Mouse (Mus musculus) right cerebral cortex, postnatal 4 days (tissue): ENCODE results near the gene Cstb.

Experiments used
- DNase-seq: peaks from one replicate; pipeline ENCODE4 v3.0.0-alpha.2; 2022

The Cstb gene

DNA sequence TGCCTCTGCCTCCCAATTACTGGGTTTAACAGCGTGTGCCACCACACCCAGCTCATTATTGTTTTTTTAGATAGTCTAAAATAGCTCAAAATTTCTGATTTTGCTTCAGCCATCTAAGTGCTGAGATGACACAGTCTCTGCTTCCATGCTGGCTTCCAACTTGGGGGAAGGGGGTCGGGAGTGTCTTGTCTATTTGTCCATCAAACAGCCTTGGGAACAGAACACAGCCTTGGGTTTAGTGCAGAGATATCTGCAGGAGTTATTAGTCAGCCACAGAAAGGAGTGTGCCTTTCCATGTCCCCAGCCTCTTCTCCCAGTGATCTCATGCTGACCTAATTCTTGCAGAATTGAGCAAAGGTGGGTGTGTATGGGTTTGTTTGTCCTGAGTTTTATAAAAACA lies 6.7 kb upstream of the Cstb start:
- DNase-seq: no peak

DNA sequence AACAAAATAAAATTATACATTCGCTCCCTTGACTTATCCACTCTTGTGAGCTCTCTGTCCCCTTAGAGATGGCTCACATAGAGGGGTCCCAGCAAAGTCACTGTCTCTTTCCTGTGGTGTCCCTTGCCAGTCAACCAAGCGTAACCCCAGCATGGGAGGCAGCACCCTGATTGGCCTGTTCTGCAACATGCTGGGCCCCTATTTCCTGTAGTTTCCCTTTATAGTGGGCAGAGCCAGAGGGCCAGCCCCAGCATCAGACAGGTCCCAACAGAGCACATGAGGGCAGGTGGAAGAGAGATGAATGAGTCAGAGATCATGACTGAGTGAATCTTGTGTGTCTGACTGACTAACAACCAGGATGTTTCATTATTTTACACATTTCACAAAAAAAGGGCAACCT lies 4.5 kb upstream of the Cstb start:
- no peak for DNase-seq

DNA sequence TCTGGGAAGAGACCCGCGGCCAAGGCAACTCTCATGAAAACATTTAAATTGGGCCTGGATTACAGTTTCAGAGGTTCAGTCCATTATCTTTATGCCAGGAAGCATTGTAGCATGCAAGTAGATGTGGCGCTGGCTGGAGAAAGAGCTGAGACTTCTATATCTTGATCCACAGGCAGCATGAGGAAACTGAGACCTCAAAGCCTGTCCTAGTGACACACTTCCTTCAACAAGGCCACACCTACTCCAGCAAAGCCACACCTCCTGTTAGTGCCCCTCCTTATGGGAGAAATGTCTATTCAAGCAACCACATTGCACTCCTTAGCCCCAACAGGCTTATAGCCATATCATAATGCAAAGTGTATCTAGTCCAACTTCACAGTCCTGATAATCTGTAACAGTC lies 2.9 kb upstream of the Cstb start:
- DNase-seq: no peak

DNA sequence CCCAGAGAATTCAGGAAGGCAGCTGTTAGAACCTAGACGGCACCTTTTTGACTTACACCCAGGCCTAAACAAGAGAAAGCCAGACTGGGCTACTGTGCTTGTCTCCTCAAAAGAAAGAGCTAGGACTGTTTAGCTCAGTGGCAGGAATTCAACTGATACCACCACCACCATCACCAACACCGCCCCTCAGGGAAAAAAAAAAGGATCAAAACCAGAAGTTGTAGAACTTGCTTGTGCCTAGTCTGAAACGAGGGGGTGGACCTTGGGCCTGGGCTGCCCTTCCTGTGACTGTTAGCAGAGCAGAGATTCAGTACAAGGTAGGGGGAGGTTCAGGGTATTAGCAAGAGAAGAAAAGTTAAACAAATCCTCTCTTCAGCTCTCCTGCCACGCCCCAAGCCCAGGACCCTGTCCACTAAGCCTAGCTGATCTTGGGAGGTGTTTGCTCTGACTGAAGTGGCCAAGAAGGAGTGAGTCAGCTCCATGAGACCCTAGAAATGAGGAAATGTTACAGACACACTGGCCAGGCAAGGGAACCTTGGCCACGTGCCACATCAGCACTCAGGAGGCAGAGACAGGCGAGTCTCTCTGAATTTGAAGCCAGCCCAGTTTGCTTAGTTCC lies 757 bp downstream of the Cstb start:
- DNase-seq: no peak

DNA sequence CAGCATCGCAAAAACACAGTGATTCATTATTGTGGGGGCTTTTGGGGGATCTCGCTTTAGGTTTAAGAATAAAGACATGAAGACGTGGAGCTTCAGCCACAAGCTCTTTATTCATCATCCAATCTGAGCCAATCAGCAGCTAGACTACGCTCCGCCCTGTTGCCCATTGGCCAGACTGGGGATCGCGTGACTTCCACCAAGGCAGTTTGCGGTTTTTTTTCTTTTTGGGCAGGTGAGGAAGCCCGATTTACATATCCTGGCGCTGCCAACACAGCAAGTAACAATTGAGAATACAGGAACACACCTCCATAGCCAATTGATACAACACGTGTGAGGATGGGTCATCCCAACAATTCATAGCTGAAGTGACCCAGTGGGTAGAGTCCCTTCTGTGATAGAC lies 2.6 kb downstream of the Cstb start:
- DNase-seq: no peak

DNA sequence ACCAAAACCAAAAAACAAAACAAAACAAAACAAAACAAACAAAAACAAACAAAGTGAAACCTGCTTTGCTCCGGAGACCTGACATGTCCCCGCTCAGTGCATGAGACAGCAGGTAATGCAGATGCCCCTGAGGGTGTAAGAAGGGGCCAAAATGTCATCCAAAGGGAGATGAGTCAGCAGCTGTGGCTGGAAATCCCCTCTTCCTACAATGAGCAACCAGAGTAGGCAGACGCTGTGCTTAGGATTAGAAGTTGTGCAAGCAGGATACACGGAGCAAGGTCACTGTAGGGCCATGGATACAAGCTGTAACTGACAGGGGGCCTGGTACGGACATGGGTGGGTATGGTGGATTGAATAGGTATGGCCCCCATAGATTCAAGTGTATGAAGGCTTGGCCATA lies 3.7 kb downstream of the Cstb start:
- no peak for DNase-seq

DNA sequence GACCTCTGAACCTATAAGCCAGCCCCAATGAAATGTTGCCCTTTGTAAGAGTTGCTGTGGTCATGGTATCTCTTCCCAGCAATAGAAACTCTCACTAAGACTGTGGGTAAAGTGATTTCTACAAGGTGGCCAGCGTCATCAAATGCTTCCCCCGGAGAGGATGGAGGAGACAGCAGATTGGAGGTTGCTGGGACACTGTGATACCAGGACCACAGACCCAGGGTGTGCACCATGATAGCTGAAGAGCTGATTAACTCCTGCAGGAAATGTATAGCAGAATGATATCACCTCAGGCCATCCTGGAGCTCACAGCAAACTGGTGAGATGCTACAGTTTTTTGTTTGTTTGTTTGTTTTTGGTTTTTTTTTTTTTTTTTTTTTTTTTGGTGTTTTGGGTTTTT lies 4.3 kb downstream of the Cstb start:
- DNase-seq: no peak

DNA sequence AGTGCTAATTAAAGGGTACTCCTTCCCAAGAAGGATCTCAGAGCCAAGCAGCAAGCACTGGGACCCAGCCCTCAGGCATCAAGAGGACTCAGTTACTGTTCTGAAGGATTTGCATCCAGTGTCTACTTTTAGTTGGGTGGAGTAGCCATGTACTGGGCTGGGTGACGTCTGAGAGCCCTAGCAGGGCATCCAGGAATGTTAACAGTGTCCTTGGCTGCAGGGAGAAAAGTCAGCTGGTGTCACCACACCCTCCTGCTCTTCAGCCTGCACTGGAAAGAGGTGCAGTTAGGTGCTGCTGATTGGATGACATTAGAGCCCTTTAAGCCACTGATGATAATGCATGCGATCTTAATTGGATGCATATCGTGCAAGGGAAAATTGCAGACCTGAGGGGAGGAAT lies 7.4 kb downstream of the Cstb start:
- DNase-seq: no peak

DNA sequence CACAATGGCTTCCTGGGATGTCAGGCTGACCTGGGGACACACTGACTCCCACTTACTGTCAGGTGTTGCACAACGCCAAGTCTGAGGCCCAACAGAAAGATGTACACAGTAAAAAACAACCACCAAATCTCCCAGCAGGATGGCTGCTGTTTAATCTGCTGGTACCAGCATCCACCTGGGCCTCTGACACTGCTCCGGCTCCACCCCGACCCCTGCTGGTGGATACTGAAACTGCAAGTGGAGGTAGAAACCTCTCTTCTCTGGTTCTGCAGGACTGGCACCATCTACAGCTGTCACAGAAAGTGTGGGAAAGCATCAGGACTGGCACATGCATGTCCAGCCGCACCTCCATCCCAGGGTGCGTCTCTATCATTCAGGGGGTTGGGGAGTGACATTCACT lies 12.6 kb downstream of the Cstb start:
- peak; percentile 89 for DNase-seq

DNA sequence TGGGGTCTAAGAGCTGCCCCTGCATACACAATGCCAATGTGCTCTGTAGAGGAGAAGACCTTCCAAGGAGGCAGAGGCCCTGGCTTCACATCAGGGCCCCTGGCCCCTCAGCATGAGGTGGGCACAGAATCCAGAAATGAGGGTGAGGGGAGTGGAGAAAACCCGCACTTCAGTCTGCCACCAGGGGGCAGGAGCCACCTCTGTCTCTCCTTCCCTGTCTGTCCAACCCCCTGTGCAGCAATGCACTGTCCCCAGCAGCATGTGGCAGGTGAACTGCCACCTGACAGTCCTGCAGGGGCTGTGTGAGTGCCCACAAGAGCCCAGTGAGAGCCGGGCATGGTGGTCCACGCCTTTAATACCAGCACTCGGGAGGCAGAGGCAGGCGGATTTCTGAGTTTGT lies 14.1 kb downstream of the Cstb start:
- DNase-seq: peak; percentile 40

DNA sequence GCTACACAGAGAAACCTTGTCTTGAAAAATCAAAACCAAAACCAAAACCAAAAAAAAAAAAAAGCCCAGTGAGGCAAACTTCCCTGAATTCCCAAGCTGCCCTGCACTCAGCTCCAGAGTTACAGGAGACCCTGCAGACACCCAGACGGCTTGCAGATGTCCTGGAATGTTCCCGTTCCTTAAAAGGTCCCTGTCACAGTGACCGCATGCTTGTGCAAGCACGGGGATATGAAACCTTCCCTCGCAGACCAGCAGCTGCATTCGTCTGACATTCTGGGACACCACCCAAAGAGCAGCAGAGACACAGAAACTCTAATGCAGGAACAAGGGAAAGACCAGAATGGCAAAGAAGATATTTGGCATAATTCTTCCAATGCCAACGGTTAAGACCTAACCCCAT lies 14.5 kb downstream of the Cstb start:
- no peak for DNase-seq

DNA sequence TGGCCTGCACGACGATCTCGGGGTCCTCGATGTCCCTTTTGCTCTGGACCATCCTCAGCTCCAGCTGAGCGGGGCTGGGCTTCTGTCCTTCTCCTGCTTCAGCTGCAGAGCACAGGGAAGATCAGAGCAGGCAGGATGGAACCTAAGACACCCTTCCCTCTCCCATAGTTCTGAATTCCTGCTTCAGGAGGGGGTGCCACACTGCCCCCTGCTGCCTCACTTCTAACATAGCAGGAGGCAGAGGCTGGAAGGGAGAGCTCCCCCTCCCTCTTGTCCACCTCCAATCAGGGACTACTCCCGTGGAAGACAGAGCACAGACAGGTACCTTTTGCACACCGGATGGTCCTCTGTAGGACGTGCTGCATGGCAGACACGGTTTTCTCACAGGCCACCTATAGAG lies 15.3 kb downstream of the Cstb start:
- DNase-seq: peak; percentile 46

DNA sequence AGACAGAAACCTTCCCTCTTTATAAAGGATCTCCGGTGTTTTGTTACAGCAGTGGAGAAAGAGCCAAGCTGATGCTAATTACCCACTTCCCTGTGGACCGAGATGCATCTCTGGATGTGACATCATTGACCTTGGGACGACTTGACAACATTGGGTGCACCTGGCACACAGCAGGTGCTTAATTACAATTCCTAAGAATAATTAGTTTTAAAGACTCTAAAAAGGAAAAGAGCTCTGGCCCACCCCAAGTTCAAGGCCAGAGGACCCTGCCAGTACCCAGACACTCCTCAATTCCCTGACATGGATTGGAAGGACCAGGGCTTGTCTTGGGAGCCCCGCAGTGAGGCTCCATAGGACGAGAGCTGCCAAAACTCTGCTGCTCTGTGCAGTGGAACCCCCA lies 16.1 kb downstream of the Cstb start:
- no peak for DNase-seq

DNA sequence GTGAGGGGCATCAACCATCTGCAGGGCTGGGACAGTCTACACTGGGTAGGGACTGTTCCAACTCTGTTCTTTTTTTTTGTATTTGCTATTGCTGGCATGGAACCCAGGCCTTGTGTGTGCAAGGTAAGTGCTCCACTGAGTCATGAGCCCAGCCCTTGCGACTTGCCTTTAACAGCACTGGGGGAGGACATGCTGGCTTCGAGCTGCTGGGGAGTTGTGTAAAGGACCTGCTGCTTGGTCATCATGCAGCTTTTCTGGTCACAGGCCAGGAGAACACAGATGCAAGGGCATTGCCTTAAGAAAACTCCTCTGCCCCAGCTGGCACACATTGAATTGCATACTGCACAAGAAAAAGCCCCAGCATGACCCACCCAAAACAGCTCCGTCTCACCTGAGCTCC lies 16.8 kb downstream of the Cstb start:
- DNase-seq: no peak

DNA sequence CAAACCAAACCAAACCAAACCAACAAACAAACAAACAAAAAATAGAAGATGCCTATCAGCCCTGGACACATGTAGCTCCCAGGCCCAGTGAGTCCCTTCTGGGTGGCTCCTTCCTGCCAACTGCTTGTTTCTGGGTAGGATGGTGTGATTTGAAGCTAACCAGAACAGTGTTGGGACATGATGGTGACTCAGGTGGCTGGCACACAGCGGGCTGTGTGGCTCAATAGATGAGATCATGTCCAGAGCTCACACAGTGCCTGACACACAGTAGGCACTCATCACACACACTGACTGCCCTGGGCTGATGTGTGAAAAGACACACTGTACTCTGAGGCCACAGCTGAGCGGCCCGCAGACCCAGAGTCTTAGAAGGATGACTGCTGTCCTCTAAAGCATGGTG lies 20.7 kb downstream of the Cstb start:
- no peak for DNase-seq

DNA sequence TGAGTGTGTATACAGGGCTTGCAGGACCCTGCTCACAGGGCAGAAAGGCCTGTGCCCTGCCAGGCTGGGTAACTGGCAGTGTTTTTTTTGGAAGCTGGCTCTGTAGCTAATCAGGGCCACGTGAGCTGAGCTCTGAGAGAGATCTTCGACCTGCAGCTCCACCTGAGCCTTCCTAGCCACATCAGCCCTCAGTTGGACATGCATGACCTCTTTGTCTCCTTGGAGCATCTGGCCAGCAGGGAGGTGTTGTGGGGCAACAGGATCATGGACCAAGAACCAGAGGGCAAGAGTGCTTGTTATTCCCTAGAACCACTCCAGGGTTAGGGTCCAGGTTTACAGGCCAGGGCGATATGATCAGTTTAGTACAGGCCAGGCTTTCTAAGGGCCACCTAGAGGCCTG lies 21.9 kb downstream of the Cstb start:
- DNase-seq: no peak

DNA sequence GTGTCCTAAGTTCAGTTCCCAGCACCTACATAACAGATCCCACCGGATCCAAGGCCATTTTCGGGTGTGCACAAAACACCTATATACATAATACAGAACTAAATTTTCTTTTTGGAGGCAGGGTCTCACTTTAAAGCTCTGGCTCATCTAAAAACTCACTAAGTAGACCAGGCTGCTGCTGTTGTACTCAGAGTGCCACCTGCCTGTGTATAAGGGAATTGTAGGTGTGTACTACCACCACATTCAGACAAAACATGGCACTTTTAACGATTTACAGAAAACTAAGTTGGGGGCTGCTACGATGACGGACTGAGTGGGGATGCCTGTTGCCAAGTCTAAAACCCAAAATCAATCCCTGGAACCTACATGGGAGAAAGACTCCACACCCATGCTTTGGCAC lies 25.3 kb downstream of the Cstb start:
- no peak for DNase-seq

DNA sequence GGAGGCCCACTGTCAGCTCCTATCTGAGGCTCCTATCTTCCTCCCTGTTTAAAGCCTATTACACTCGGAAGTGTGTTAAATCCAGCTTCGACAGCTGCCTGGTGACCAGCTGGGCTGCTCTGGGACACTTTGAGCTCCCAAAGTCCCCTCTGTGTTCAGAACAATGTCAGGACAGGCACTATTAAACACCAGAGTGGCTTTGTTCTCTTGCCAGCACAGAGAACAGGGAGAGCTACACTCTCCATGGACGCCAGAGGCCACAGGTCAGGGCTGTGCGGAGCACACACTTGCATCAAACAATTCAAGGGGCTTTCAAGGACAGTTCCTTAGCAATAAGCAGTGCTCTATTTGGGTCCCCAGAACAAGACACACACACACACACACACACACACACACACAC lies 27.2 kb downstream of the Cstb start:
- DNase-seq: no peak

DNA sequence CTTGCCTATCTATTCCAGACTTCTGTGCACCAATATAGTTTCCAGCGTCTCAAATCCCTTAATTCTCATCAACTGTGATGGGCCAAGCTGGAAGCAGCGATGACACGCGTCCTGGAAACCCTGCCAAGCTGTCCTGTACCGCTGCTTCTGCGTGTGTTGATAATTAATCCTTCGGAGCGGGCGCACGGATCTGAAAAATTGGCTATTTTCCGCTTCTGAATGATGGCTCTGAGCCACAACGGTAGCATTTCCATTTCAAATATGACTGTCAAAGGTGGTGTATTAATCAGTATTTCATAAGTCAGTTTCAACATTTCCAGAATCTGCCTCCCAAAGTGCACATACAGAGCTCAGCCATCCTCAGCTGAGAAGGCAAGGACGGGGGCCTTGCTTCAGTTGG lies 31.2 kb downstream of the Cstb start:
- no peak for DNase-seq

DNA sequence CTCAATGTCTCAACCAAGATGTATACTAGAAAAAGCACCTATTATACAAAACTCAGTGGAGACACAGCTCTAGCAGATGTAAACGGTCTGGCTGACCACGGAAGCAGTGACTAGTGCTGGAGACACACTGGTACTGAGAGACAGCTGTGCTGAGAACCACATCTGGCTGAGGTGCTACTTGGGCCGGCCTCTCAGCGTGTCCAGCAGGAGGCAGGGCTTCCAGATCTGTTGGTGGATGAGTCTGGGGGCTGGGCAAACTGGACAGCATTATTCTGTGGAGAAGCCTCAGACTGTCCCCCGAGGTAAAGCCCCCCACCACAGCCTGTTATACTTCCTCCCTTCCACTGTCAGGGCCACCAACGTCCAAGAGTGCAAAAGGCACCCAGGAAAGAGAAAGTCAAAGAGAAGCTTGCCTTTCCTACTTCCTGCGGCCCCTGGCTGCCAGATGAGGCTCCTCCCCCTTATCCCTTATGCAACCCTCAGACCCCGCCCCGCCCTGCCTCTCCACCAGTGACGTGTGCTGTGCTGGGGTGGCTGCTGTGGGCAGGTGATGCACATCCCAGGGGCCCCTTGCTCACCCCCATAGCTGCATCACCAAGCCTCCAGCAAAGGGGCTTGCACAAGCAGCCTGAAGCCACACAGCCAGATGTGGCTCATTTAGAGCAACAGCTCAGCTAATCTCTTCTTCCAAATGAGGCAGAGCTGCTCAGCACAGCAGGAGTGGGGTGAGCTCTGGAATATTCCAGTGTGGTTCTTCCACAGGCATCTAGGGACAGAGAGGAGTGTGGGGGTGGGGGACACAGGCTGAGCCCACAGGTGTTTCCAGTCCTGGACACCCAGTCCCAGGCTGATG lies 32.3 kb downstream of the Cstb start:
- peak; percentile 23 for DNase-seq

DNA sequence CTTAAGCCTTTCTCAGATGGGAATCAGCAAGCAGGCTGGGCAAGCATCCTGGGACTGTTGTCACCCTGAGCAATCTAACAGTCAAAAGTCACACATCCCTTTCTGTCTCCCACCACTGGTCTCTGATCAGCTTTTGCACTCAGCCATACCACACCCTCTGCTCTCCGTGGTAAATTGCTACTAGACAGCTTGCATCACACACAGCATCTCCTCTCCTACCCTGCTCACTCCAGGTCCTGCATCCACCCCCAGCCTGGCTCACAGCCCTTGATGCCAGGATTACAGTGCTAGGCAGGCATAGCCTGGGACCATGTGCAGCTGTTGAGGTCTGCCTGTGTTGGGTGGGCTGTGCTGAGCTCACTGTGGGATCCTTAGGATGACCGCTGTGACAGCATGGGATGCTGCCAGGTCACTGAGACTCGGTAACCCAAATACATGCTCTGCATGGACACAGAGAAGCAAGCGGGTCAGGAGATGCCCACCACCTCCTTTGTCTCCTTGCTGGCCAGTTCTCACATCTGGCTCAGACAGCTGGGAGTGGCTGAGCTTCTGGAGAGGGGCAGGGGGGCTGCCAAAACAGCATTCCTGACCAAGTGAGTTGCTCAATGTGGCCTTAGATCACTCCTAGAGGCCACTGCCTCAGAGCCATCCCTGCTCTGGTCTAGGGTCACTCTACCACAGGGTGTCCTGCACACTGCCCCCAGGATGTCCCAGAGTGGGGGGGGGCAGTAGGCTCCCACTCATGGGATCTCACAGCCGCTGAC lies 33.1 kb downstream of the Cstb start:
- DNase-seq: no peak

DNA sequence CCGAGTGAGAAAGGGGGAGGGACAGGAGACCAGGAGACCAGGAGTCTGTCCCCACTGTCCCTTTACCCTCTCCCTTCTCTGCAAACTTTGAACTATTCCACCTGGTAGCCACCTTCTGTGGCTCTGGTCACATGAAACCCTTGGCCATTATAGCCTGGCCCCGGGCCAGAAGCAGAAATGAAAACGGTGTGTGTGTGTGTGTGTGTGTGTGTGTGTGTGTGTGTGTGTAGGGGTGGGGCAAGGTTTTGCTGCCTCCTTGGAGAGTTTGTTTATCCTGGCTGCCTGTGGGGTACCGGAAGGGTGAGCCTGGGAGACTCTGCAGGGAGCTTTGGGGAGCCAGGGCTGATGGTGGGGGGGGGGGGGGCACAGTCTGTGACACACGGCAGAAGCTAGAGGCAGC lies 35.0 kb downstream of the Cstb start:
- no peak for DNase-seq

DNA sequence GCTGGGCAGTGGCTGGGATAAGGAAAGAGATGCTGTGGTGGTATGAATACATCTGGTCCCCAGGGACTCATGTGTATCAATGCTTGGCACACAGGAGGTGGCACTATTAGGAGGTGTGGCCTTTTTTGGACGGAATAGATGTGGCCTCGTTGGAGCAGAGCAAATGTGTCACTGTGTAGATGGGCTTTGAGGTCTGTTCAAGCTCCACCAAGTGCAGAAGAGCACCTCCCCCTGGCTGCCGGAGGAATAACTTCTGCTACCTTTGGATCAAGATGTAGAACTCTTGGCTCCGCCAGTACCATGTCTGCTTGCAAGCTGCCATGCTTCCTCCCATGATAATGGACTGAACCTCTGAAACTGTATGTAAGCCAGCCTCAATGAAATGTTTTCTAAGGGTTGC lies 36.3 kb downstream of the Cstb start:
- no peak for DNase-seq
